Mouse (Mus musculus): ENCODE data around the gene Eif3d. TPM values are rescaled to one million over a fixed set of nuclear protein-coding genes. Genes with fewer than 3 reads are reported as not detected.

The Eif3d gene
- polyA plus RNA-seq, 1 experiment from 2014 or later = 256 TPM

DNA sequence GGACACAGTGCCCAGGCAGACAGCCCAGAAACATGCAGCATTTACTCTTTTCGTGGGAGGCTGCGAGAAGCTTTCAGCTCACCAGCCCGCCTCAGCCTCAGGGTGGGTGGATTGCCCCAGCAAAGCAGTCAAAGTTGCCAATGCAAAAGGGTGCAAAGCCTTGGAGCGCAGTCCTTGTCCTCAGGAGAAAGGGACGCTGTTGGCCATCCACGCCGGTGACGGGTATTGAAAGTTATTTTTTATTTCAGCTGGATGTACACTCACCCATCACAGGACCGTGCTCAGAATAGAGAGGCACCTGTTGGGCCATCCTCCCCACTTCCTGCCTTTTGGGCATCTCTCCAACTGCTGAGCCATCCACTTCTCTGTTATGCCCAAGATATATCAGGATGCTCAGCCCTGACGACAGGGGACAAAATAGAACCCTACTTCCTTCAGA lies 8.8 kb upstream of the Eif3d start:
- H3K9ac ChIP-seq (ENCODE audit: low read length) = no peak overlapping the region
- no peaks in the 10 kb centered on the region for H3K36me3 ChIP-seq (ENCODE audit: control insufficient read depth, insufficient read depth, low read length)
- no peaks in the 10 kb centered on the region for H3K4me1 ChIP-seq (ENCODE audit: control insufficient read depth, insufficient read depth, low read length)
- no peaks in the 10 kb centered on the region; the same call in 1 of the 2 replicates for H3K27me3 ChIP-seq (ENCODE audit: control insufficient read depth, insufficient read depth, low read length)
- no peaks in the 10 kb centered on the region for H3K9me3 ChIP-seq (ENCODE audit: control insufficient read depth, low read length)
- 83% methylated on average over 10 of the region's 10 CpGs for WGBS
- H3K4me3 ChIP-seq (ENCODE audit: low read depth, low read length) = no peak overlapping the region
- DNase-seq (ENCODE audit: low spot score, missing footprints) = no peak
- H3K27ac ChIP-seq (ENCODE audit: low read depth, low read length) = no peak overlapping the region
- no peak for ATAC-seq (ENCODE audit: low FRiP score)
- no peak overlapping the region for H3K4me2 ChIP-seq

DNA sequence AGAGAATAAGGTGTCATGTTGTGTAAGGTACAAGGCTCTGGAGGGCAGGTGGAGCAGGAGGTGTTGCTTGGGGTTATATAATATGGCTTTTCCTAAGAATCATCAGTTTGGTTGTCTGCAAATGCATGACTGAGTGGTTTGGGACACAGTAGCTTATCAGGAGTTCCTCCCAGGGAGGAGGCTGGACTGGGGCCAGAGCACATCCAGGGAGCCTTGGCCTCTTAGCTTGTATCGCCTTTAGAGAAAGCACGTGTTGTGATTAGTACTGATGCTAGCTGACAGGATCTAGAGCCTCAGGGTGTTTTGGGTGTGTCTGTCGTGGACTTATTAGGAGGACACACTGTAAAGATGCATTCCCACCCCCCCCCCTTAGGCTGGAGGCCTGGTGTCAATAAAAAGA lies 7.0 kb upstream of the Eif3d start:
- 74% methylated on average over 3 of the region's 3 CpGs for WGBS
- Histone ChIP-seq H3K27me3 (ENCODE audit: control insufficient read depth, insufficient read depth, low read length) (no peaks in the 10 kb centered on the region; the same call in 1 of the 2 replicates), H3K27ac (ENCODE audit: low read depth, low read length) (no peak overlapping the region), H3K9me3 (ENCODE audit: control insufficient read depth, low read length) (no peaks in the 10 kb centered on the region), H3K4me1 (ENCODE audit: control insufficient read depth, insufficient read depth, low read length) (no peaks in the 10 kb centered on the region), H3K4me2 (no peak overlapping the region), H3K9ac (ENCODE audit: low read length) (no peak overlapping the region), H3K36me3 (ENCODE audit: control insufficient read depth, insufficient read depth, low read length) (no peaks in the 10 kb centered on the region), H3K4me3 (ENCODE audit: low read depth, low read length) (no peak overlapping the region)
- ATAC-seq (ENCODE audit: low FRiP score) (no peak), DNase-seq (ENCODE audit: low spot score, missing footprints) (no peak)

DNA sequence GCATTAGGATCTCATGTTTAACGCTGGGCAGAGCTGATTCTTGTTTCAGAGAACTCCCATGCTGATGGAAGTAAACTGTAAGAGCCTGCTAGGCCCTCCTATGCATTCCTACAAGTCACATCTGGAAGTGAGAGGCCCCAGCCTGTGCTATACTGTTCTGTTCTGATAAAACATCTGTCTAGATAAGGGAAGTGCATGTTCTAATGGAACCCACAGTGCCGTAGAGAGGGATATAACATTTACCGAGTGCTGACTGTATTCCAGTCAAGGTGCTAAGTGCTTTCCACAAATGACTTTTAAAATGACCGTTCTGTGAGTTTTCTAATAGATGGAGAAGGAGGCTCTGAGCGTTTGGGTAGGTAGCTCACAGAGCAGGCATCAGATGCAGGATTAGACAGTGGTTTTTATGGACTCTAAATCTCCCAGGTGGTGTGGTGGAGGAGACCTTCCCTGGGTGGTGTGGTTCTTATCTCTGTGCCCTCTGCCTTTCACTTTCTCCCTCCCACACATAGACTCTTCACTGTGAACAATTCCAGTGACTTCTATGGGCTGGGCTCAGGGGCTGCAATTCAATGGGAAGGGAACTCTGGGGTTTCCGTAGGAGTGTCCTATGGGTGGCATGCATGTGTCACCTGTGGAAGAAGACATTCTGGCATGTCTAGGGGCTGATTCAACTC lies 3.7 kb upstream of the Eif3d start:
- WGBS = 74% methylated on average over 6 of the region's 6 CpGs
- Histone ChIP-seq H3K9me3 (ENCODE audit: control insufficient read depth, low read length) (no peaks in the 10 kb centered on the region), H3K4me2 (no peak overlapping the region), H3K9ac (ENCODE audit: low read length) (no peak overlapping the region), H3K27ac (ENCODE audit: low read depth, low read length) (no peak overlapping the region), H3K4me3 (ENCODE audit: low read depth, low read length) (no peak overlapping the region), H3K4me1 (ENCODE audit: control insufficient read depth, insufficient read depth, low read length) (peaks cover 10% of the 10 kb centered on the region), H3K36me3 (ENCODE audit: control insufficient read depth, insufficient read depth, low read length) (no peaks in the 10 kb centered on the region), H3K27me3 (ENCODE audit: control insufficient read depth, insufficient read depth, low read length) (no peaks in the 10 kb centered on the region)
- DNase-seq (ENCODE audit: low spot score, missing footprints) (no peak), ATAC-seq (ENCODE audit: low FRiP score) (no peak)

DNA sequence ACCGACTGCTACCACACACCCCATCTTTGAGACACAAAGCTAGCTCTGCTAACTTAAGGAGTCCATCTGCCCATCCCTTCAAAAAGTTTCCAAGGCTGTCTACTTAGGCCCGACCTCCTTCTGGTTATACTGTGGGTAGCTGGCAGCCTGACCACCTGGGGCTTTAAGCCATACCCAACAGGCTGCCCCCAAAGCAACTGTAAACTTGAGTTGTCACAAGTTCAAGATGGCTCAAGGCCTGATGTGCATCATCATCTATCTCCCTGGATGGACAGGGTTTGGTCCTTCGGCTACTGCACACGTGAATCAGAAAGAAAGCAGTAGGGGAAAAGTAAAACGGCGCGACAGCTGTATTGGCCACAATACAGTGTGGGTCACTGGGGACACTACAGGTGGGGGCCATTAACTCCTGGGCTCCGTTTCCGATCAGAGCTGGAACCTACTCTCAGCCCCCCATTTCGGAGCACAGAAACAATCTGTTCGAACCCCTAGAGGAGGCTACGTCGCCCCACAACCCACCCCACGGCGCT lies 608 bp downstream of the Eif3d start:
- Histone ChIP-seq H3K4me1 (ENCODE audit: control insufficient read depth, insufficient read depth, low read length) (peaks cover 15% of the 10 kb centered on the region), H3K4me3 (ENCODE audit: low read depth, low read length) (peak overlapping the region; percentile 94), H3K27ac (ENCODE audit: low read depth, low read length) (peak overlapping the region; percentile 100), H3K27me3 (ENCODE audit: control insufficient read depth, insufficient read depth, low read length) (no peaks in the 10 kb centered on the region), H3K9ac (ENCODE audit: low read length) (peak overlapping the region; percentile 96), H3K4me2 (peak overlapping the region; percentile 97), H3K36me3 (ENCODE audit: control insufficient read depth, insufficient read depth, low read length) (peaks cover 28% of the 10 kb centered on the region), H3K9me3 (ENCODE audit: control insufficient read depth, low read length) (no peaks in the 10 kb centered on the region)
- WGBS = 4% methylated on average over 15 of the region's 15 CpGs
- ATAC-seq (ENCODE audit: low FRiP score) = peak; percentile 28
- DNase-seq (ENCODE audit: low spot score, missing footprints) = no peak

DNA sequence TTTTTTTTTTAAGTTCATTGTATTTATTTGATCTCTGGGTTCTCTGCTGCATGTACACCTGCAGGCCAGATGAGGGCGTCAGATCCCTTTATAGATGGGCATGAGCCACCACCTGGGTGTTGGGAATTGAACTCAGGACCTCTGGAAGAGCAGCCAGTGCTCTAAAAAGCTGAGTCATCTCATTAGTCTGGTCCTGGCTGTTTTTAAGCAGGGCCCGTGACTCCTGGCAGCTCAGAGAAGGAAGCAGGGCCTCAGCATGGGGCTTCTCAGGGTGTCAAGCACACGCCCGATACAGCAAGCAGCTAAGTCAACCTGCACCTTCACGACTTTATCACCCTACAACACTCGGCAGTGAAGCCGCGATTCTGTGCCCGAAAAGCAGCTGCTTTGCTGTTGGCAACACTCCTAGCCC lies 5.5 kb downstream of the Eif3d start:
- ATAC-seq (ENCODE audit: low FRiP score) = no peak
- H3K9me3 ChIP-seq (ENCODE audit: control insufficient read depth, low read length) = no peaks in the 10 kb centered on the region
- peak; percentile 72 for DNase-seq (ENCODE audit: low spot score, missing footprints)
- H3K4me3 ChIP-seq (ENCODE audit: low read depth, low read length) = no peak overlapping the region
- H3K9ac ChIP-seq (ENCODE audit: low read length) = no peak overlapping the region
- no peak overlapping the region for H3K27ac ChIP-seq (ENCODE audit: low read depth, low read length)
- 84% methylated on average over 9 of the region's 9 CpGs for WGBS
- no peak overlapping the region for H3K4me2 ChIP-seq
- no peaks in the 10 kb centered on the region for H3K27me3 ChIP-seq (ENCODE audit: control insufficient read depth, insufficient read depth, low read length)
- H3K36me3 ChIP-seq (ENCODE audit: control insufficient read depth, insufficient read depth, low read length) = peaks cover 64% of the 10 kb centered on the region
- H3K4me1 ChIP-seq (ENCODE audit: control insufficient read depth, insufficient read depth, low read length) = peaks cover 11% of the 10 kb centered on the region

DNA sequence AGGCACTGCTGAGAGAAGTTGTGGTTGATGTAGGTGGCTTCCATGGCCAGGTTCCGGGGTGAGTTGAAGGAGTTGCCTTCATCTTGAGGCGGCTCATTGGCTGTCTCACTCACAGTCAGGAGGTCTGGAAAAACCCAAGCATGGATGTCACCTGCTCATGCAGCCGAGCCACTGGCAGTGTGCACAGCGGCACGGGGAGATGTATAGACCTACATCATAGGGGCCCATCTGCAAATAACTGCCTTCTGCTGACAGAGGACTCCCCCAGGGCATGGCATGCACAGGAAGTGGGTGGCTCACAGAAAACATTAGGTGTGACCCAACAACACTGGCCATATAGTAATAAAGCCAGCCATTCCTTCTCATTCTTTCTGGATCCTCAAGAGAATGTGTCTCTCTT lies 8.2 kb downstream of the Eif3d start:
- no peaks in the 10 kb centered on the region for H3K9me3 ChIP-seq (ENCODE audit: control insufficient read depth, low read length)
- WGBS = 95% methylated on average over 5 of the region's 5 CpGs

DNA sequence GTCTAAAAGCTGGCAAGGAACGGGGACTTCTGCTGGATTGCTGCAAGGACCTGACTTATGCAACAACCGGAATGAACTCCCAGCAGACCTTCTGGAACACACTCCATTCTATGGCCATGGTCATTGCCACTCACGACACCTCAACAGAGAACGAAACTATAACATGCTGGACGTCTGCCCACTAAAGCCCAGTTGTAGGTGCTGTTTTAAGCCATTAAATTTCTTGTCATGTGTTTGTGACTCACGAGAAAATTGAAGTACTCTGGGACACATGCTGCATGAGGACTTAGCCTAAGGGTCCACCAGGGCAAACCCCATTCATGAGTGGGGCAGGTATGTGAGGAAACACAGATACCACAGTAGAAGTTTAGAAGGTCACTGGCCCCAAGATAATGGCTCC lies 9.9 kb downstream of the Eif3d start:
- peak; percentile 67 for DNase-seq (ENCODE audit: low spot score, missing footprints)
- no peak overlapping the region for H3K4me2 ChIP-seq
- peaks cover 55% of the 10 kb centered on the region for H3K36me3 ChIP-seq (ENCODE audit: control insufficient read depth, insufficient read depth, low read length)
- H3K27ac ChIP-seq (ENCODE audit: low read depth, low read length) = no peak overlapping the region
- no peaks in the 10 kb centered on the region for H3K9me3 ChIP-seq (ENCODE audit: control insufficient read depth, low read length)
- H3K9ac ChIP-seq (ENCODE audit: low read length) = no peak overlapping the region
- no peak for ATAC-seq (ENCODE audit: low FRiP score)
- WGBS = 90% methylated on average over 6 of the region's 6 CpGs
- peaks cover 4% of the 10 kb centered on the region for H3K27me3 ChIP-seq (ENCODE audit: control insufficient read depth, insufficient read depth, low read length)
- H3K4me1 ChIP-seq (ENCODE audit: control insufficient read depth, insufficient read depth, low read length) = peaks cover 12% of the 10 kb centered on the region
- no peak overlapping the region for H3K4me3 ChIP-seq (ENCODE audit: low read depth, low read length)

More for the DNA sequence above, 8.2 kb downstream of the Eif3d start:
- no peak overlapping the region for H3K4me2 ChIP-seq
- peak; percentile 67 for DNase-seq (ENCODE audit: low spot score, missing footprints)
- H3K36me3 ChIP-seq (ENCODE audit: control insufficient read depth, insufficient read depth, low read length) = peaks cover 69% of the 10 kb centered on the region
- no peaks in the 10 kb centered on the region for H3K27me3 ChIP-seq (ENCODE audit: control insufficient read depth, insufficient read depth, low read length)
- H3K4me3 ChIP-seq (ENCODE audit: low read depth, low read length) = no peak overlapping the region
- no peaks in the 10 kb centered on the region for H3K4me1 ChIP-seq (ENCODE audit: control insufficient read depth, insufficient read depth, low read length)
- no peak overlapping the region for H3K9ac ChIP-seq (ENCODE audit: low read length)
- no peak for ATAC-seq (ENCODE audit: low FRiP score)
- H3K27ac ChIP-seq (ENCODE audit: low read depth, low read length) = no peak overlapping the region

DNA sequence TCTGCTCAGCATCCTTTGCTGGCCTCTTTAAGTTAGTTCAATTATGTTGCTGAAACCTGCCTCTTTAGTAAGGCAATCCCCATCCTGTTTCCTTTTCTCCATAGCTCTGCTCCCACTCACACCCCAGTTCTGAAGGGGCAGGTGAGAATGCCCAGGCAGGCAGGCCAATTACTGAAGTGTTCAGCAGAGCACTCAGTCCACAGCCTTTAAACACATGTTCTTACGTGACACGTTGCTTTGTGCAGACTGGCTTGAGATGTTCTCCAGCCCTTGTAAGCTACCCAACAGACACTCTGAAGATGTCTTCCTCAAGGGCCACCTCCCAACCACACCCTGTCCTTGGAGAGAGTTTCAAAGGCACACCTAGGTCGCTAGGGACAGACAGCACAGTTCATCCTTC lies 12.5 kb downstream of the Eif3d start:
- no peak for ATAC-seq (ENCODE audit: low FRiP score)

DNA sequence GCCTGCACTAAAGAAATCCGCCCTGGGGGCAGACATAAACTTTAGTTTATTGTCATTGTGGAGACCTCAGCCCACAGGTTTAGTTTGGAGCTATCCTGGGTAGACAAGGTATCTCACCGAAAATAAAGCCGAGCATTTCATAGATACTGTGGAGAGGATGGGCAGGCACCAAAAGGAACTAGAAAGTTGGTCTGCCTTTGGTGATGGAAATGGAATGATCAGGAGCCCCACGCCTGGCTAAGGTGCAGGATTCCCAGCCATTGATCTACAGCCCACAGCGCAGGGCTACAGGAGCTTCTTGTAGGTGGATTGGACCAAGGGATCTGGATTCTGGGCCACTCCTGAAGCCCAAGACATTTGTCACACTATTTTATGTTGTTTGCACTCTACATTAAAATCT lies 13.0 kb downstream of the Eif3d start:
- 46% methylated on average over 5 of the region's 5 CpGs for WGBS
- no peak for ATAC-seq (ENCODE audit: low FRiP score)
- Histone ChIP-seq H3K4me3 (ENCODE audit: low read depth, low read length) (no peak overlapping the region), H3K9me3 (ENCODE audit: control insufficient read depth, low read length) (no peaks in the 10 kb centered on the region), H3K27me3 (ENCODE audit: control insufficient read depth, insufficient read depth, low read length) (peaks cover 9% of the 10 kb centered on the region), H3K4me1 (ENCODE audit: control insufficient read depth, insufficient read depth, low read length) (peaks cover 16% of the 10 kb centered on the region), H3K9ac (ENCODE audit: low read length) (no peak overlapping the region), H3K4me2 (no peak overlapping the region), H3K36me3 (ENCODE audit: control insufficient read depth, insufficient read depth, low read length) (peaks cover 30% of the 10 kb centered on the region), H3K27ac (ENCODE audit: low read depth, low read length) (no peak overlapping the region)
- peak; percentile 80 for DNase-seq (ENCODE audit: low spot score, missing footprints)

More for the DNA sequence above, 12.5 kb downstream of the Eif3d start:
- Histone ChIP-seq H3K4me1 (ENCODE audit: control insufficient read depth, insufficient read depth, low read length) (peaks cover 16% of the 10 kb centered on the region), H3K9me3 (ENCODE audit: control insufficient read depth, low read length) (no peaks in the 10 kb centered on the region), H3K4me3 (ENCODE audit: low read depth, low read length) (no peak overlapping the region), H3K27ac (ENCODE audit: low read depth, low read length) (no peak overlapping the region), H3K27me3 (ENCODE audit: control insufficient read depth, insufficient read depth, low read length) (peaks cover 9% of the 10 kb centered on the region), H3K36me3 (ENCODE audit: control insufficient read depth, insufficient read depth, low read length) (peaks cover 33% of the 10 kb centered on the region), H3K9ac (ENCODE audit: low read length) (no peak overlapping the region), H3K4me2 (no peak overlapping the region)
- DNase-seq (ENCODE audit: low spot score, missing footprints) = peak; percentile 85
- WGBS = 77% methylated on average over 3 of the region's 3 CpGs

Data from midbrain, embryonic 11.5 days (tissue).